Mouse (Mus musculus): ENCODE results near the gene Med29. TPM values are rescaled to one million over a fixed set of nuclear protein-coding genes. Genes with fewer than 3 reads are reported as not detected.

Med29 gene
- 10 to 100 TPM; 22.1 to 28.3 TPM for total RNA-seq (2021)
- long read RNA-seq, experiment 1, transcript Med29-201 (4 exons, 1,281 nt) = major isoform, 45 of 47 reads
- long read RNA-seq, experiment 1, partial matches to known transcripts = 0 of 47 reads
- long read RNA-seq, experiment 1, other reads (novel, unspliced or antisense) = 2 of 47 reads
- long read RNA-seq, experiment 2, transcript Med29-201 (4 exons, 1,281 nt) = major isoform, 36 of 38 reads
- long read RNA-seq, experiment 2, partial matches to known transcripts = 0 of 38 reads
- long read RNA-seq, experiment 2, other reads (novel, unspliced or antisense) = 2 of 38 reads

- Histone ChIP-seq H3K27ac (peak within 1 kb of the TSS; percentile 94), H3K4me3 (peak within 1 kb of the TSS; percentile 92)
- peak; percentile 97 for DNase-seq
- intact Hi-C loops (cut with DNase I) = no loop called here
- no peak for TF ChIP-seq CTCF (IDR thresholded peaks at IDR 0.05)
These were observed at the start of gene Med29, which contains the start of gene Paf1 for GRCm38 (mm10) chr7:28392429-28393271. TSS of gene Med29 (minus strand) at chr7:28392708. TSS of gene Paf1 (plus strand) at chr7:28392951.

- intact Hi-C loops (cut with DNase I) = no loop called here
- DNase-seq = no peak
- peak overlapping the region; percentile 26; the same call in 1 of the 2 replicates for H3K4me3 ChIP-seq
- H3K27ac ChIP-seq = peak overlapping the region; percentile 28
- TF ChIP-seq CTCF (IDR thresholded peaks at IDR 0.05) = no peak
These were observed 49.4 kb upstream of the Med29 start for GRCm38 (mm10) chr7:28441776-28442485.

- intact Hi-C loops (cut with DNase I) = no loop called here
- H3K27ac ChIP-seq = peak overlapping the region; percentile 62
- DNase-seq = peak; percentile 35
- peak overlapping the region; percentile 54 for H3K4me3 ChIP-seq
- TF ChIP-seq CTCF (IDR thresholded peaks at IDR 0.05) = no peak
These were observed 48.2 kb upstream of the Med29 start for GRCm38 (mm10) chr7:28440739-28441138.

DNA sequence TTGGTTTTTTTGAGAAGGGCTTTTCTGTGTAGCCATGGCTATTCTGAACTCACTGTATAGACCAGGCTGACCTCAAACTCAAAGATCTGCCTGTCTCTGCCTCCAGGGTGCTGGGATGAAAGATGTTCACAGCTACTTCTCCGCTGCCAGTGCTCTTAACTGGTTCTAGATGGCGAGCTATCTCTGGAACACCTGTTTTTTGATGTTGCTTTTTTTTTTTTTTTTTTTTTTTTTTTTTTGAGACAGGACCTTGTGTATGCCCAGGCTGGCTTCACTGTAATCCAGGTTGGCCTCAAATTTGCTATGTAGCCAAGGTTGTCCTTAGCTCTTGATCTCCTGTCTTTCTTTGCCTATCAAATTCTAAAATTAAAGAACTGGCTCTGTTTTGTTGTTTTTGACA lies 46.3 kb upstream of the Med29 start:
- Histone ChIP-seq H3K4me3 (no peak overlapping the region), H3K27ac (no peak overlapping the region)
- TF ChIP-seq CTCF (IDR thresholded peaks at IDR 0.05) = no peak
- intact Hi-C loops (cut with DNase I) = no loop called here
- no peak for DNase-seq

GRCm38 (mm10) chr7:28437964-28438363 lies 45.5 kb upstream of the Med29 start:
- no peak overlapping the region for H3K27ac ChIP-seq
- DNase-seq = no peak
- H3K4me3 ChIP-seq = no peak overlapping the region
- intact Hi-C loops (cut with DNase I) = no loop called here
- no peak for TF ChIP-seq CTCF (IDR thresholded peaks at IDR 0.05)

DNA sequence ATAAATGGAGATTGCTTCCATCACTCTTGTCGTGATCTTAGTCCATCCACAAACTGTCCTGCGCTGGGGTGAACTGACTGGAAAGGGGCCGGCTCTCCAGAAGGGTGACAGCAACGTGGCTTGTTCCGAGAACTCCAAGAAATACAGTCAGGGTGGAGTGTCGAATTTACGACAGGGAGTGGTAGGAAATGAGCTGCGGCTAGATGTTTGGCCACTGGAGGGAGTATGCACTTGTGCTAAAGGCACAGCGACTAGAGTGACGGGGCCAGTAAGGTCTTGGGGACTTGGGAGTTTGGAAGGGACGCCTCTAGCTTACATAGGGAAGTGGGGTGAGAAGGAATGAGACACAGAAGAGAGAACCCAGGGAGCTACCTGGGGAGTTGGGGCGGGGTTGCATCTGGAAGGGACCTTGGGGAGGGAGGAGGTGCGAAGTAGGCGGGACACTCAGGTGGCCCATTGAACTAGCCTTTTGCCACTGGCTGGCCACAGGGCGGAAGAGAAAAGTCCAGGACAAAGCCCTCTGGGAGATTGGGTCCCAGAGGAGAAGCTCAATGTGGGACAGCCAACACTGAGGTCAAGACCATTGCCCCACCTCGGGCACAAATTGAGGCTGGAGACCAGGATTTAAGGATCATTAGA lies 44.5 kb upstream of the Med29 start, which contains the start of gene Gmfg:
Gene Gmfg, plus strand, starts transcription at position 516 of the 639 bp plus-strand sequence.
- Histone ChIP-seq H3K27ac (peak within 1 kb of the TSS; percentile 94), H3K4me3 (peak within 1 kb of the TSS; percentile 80)
- DNase-seq = peak; percentile 79
- TF ChIP-seq CTCF (IDR thresholded peaks at IDR 0.05) = peak; percentile 64
- intact Hi-C loops (cut with DNase I) = no loop called here

GRCm38 (mm10) chr7:28436271-28436904 lies 43.9 kb upstream of the Med29 start:
- H3K4me3 ChIP-seq = peak overlapping the region; percentile 90
- intact Hi-C loops (cut with DNase I) = no loop called here
- H3K27ac ChIP-seq = peak overlapping the region; percentile 94
- peak; percentile 83 for TF ChIP-seq CTCF (IDR thresholded peaks at IDR 0.05)
- peak; percentile 100 for DNase-seq

DNA sequence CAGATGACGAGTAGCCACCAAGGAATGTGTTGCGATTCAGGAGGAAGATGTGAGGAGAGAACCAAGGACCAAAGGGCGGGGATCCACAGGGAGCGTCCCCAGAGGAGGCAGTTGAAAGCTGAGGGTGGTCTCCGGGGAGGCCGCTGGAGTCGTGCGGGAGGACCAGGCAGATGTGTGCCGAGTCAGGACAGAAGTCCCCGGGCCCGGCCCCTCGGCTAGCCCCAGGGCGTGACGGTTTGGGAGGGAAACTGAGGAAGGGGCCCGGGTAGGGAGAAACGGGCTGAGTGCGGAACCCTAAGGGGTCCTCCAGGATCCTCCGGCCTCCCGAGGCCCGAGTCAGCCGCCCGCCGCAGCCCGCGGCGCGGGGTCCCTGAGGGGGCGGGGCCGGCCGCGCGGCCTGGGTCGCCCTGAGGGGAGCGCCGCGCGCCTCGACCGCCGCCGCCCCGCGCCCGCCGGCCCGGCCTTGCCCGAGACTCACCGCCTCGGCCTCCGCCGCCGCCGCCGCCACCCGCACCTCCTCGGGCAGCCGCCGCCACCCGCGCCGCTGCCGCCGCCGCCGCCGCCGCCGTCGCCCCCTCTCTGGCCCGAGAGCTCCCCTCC lies 43.3 kb upstream of the Med29 start:
- DNase-seq = peak; percentile 49
- Histone ChIP-seq H3K27ac (peak overlapping the region; percentile 89), H3K4me3 (peak overlapping the region; percentile 90)
- intact Hi-C loops (cut with DNase I) = no loop called here
- TF ChIP-seq CTCF (IDR thresholded peaks at IDR 0.05) = no peak

DNA sequence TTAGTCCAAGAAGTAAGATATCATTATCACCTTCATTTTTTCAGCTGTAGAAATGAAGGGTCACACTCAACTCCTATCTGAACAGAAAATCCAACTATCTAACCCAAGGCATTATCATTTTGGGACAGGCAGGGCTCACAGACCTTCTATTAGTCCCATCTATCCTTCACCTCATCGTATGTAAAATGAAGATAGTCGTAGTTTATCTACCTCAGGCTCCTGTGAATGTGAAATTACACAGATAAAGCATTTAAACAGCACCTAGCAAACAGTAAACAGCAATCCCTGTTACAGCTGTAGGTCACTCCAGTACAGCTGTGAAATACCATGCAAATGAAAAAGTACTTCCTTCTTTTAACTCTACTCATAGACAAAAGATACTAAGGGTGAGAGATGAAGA lies 39.7 kb upstream of the Med29 start:
- DNase-seq = no peak
- Histone ChIP-seq H3K27ac (peak overlapping the region; percentile 24; the same call in 1 of the 2 replicates), H3K4me3 (no peak overlapping the region)
- intact Hi-C loops (cut with DNase I) = no loop called here
- TF ChIP-seq CTCF (IDR thresholded peaks at IDR 0.05) = no peak

DNA sequence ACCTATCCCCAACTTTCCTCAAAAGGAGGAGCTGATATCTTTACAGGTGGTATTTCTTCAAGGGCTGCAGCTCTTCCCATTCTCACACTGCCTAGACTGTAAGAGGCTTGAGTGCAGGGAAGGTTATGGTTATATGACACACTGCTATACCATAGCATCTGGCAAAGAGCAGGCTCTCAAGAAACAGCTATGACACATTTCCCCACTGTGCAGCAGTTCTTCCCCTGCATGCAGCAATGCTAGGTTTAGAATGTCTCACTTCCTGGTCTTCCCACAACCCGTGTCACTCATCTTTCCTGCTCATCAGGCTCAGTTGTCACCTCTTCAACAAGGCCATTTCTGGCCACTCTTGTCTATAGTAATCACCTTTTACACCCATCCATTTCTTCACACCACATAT lies 38.0 kb upstream of the Med29 start:
- no peak for TF ChIP-seq CTCF (IDR thresholded peaks at IDR 0.05)
- Histone ChIP-seq H3K27ac (no peak overlapping the region), H3K4me3 (no peak overlapping the region)
- DNase-seq = no peak
- intact Hi-C loops (cut with DNase I) = no loop called here

- no peak for DNase-seq
- TF ChIP-seq CTCF (IDR thresholded peaks at IDR 0.05) = no peak
- intact Hi-C loops (cut with DNase I) = no loop called here
- Histone ChIP-seq H3K4me3 (no peak overlapping the region), H3K27ac (peak overlapping the region; percentile 43; the same call in 1 of the 2 replicates)
These were observed 35.2 kb upstream of the Med29 start for GRCm38 (mm10) chr7:28427738-28428137.
